Mouse (Mus musculus) hindbrain, embryonic 16.5 days (tissue): ENCODE results near the gene Cdc25b. TPM values are rescaled to one million over a fixed set of nuclear protein-coding genes. Genes with fewer than 3 reads are reported as not detected.

Experiments
- ATAC-seq: fragments of 200-750 bp; cut with Nextera tagmentation; 2 replicates; pipeline ENCODE4 v1.8.0; 2017; ENCODE audit warnings: moderate TSS enrichment, moderate library complexity
- H3K27ac ChIP-seq: fragments of 300-500 bp; sonication (generic); 2 replicates; pipeline ENCODE4 v1.5.1; 2014; ENCODE audit warnings: low read depth, mild to moderate bottlenecking, control low read depth, low read length, moderate library complexity
- H3K27me3 ChIP-seq: fragments of 300-500 bp; sonication (generic); replicated peaks from 2 replicates; pipeline ENCODE4 v1.6.1; 2014; ENCODE audit warnings: low read length; ENCODE audit not compliant: control insufficient read depth, insufficient read depth
- H3K36me3 ChIP-seq: fragments of 300-500 bp; sonication (generic); 2 replicates; pipeline ENCODE4 v1.6.1; 2014; ENCODE audit warnings: mild to moderate bottlenecking, low read length, moderate library complexity, mixed read lengths; ENCODE audit not compliant: control insufficient read depth, insufficient read depth
- H3K4me1 ChIP-seq: fragments of 300-500 bp; sonication (generic); 2 replicates; pipeline ENCODE4 v1.6.1; 2014; ENCODE audit warnings: low read depth, low read length; ENCODE audit not compliant: control insufficient read depth, insufficient read depth
- H3K4me2 ChIP-seq: fragments of 300-500 bp; sonication (generic); 2 replicates; pipeline ENCODE4 v1.6.1; 2014; ENCODE audit warnings: mild to moderate bottlenecking, low read length, control low read depth, moderate library complexity
- H3K4me3 ChIP-seq: fragments of 300-500 bp; sonication (generic); 2 replicates; pipeline ENCODE4 v1.5.1; 2014; ENCODE audit warnings: mild to moderate bottlenecking, low read length, control low read depth, moderate library complexity
- H3K9ac ChIP-seq: fragments of 300-500 bp; sonication (generic); 2 replicates; pipeline ENCODE4 v1.6.1; 2014; ENCODE audit warnings: low read depth, mild to moderate bottlenecking, control low read depth, low read length, moderate library complexity
- H3K9me3 ChIP-seq: fragments of 300-500 bp; sonication (generic); 2 replicates; pipeline ENCODE4 v1.6.1; 2014; ENCODE audit warnings: mild to moderate bottlenecking, low read length, moderate library complexity; ENCODE audit not compliant: control insufficient read depth
- WGBS: fragments of 180-500 bp; shearing (Covaris S2); extraction: QIAGEN DNeasy Blood & Tissue Kit; methylation state at CpG from one replicate; pipeline ENCODE4 v1.1.7; 2014; 5-methylcytosine and 5-hydroxymethylcytosine counted together
- polyA plus RNA-seq: library from polyadenylated mRNA; unstranded; fragments of >200 nt; fragmentation: Nextera tagmentation; extraction: Ambion mirVana; gene quantifications from 2 replicates; pipeline ENCODE4 v1.2.1, GENCODE M21; 2015

The Cdc25b gene
- polyA plus RNA-seq, 1 experiment from 2014 or later, result 22.8 TPM

DNA sequence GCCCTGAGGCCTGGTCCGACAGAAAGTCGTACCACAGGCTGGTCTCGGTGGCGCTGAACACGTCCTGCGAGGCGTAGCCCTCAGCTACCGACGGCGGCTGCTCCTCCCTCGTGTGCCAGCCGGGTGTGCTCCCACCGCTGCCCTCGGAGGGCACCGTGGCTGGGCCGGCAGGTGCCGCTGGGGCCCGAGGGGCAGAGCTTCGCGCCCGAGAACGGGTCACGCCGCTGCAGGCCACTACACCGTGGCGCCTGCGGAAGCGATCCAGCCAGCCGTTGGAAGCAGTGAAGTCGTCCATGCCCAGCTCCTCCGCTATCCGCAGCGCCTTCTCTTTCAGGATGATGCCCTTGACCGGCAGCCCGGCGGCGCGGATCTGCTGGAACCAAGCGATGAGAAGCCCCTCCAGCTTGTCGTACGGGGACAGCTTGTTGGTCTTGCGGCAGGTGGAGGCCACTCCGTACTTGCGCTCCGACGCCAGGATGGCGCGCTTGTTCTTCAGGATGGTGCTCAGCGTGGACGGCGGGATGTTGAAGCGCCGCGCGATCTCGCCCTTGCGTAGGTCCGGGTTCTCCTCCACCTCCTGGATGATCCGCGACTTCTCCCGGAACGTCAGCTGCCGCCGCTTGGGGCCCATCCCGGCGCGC lies 7.4 kb upstream of the Cdc25b start:
- Histone ChIP-seq H3K4me3 (peak overlapping the region; percentile 78), H3K27me3 (no peaks in the 10 kb centered on the region), H3K9ac (peak overlapping the region; percentile 88), H3K27ac (peak overlapping the region; percentile 97), H3K4me1 (peaks cover 35% of the 10 kb centered on the region), H3K9me3 (no peaks in the 10 kb centered on the region), H3K4me2 (peak overlapping the region; percentile 97), H3K36me3 (no peaks in the 10 kb centered on the region)
- under 1% methylated on average over 67 of the region's 67 CpGs for WGBS
- peak; percentile 62 for ATAC-seq

DNA sequence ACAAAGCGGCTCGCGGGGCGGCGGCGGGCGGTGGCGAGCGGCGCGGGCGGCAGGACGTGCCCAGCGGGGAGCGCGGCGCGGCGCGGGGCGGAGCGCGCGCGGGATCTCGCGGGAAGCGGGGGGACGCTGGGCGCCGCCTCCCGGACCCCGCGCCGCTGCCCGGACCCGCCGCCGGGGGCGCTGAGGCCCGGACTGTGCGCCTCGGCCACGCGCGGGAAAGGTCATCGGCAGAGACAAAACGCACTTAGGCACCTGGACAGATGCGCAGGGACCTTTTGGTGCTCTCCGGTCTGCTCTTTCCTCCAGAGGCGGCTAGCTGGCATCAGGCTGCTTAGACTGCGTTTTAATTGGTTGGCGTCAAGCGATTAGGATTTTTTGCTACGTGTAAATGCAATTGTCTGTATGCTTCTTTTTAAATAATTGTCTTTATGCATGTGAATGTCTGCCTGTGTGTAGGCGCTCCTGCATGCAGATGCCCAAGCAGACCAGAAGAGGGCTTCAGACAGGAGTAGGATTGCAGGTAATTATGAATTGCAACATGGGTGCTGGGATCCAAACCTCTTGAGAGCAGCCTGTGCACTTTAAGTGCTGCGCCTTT lies 6.7 kb upstream of the Cdc25b start, which contains the start of gene Cenpb:
Gene Cenpb (minus strand): TSS at position 78 of the 598 bp plus-strand sequence.
- no peaks in the 10 kb centered on the region for H3K36me3 ChIP-seq

DNA sequence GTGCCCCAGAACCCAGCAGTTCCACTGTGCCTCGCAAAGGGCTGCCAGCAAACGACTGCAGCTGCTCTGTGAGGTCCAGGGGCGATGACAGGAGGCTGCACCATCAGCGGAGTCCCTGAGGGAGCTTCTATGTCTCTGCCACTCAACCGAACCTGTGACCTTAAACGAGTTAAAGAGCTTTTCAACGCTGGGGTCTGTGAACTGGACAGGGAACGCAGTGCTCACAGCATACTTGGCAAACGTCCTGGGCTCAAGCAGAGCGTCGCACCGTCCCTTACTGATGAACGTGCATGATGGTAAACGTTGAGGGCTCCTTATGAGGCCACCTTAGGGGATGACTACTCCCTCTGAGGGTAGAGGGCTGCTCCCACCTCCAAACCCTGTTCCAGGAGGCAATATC lies 406 bp upstream of the Cdc25b start:
- Histone ChIP-seq H3K27ac (peak overlapping the region; percentile 61), H3K36me3 (no peaks in the 10 kb centered on the region), H3K9ac (peak overlapping the region; percentile 83), H3K4me3 (peak overlapping the region; percentile 73), H3K4me1 (peaks cover 25% of the 10 kb centered on the region), H3K27me3 (no peaks in the 10 kb centered on the region), H3K9me3 (no peaks in the 10 kb centered on the region), H3K4me2 (peak overlapping the region; percentile 96)
- under 1% methylated on average over 14 of the region's 14 CpGs for WGBS
- peak; percentile 3; the same call in 1 of the 2 replicates for ATAC-seq

More for the DNA sequence above, 6.7 kb upstream of the Cdc25b start, which contains the start of gene Cenpb:
- ATAC-seq, result peak; percentile 85
- Histone ChIP-seq H3K4me1 (peaks cover 30% of the 10 kb centered on the region), H3K4me2 (peak within 1 kb of the TSS; percentile 97), H3K9ac (peak within 1 kb of the TSS; percentile 88), H3K4me3 (peak within 1 kb of the TSS; percentile 78), H3K27me3 (no peaks in the 10 kb centered on the region), H3K27ac (peak within 1 kb of the TSS; percentile 97), H3K9me3 (no peaks in the 10 kb centered on the region)
- WGBS, result 3% methylated on average over 38 of the region's 57 CpGs

DNA sequence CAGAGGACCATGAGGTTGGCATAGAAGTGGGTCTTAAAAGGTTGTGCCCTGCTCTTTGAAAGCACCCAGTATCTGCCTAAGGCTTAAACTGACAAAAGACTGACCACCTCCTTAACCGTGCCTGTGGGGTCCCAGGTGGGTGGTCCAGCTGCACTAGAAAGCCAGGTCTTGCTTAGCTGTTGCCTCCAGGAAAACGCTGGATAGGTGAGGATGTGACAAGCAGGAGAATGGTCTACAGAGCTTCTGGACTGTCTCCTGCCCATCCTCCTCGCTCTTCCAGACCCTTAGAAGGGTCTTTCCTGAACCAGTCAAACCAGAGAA lies 813 bp downstream of the Cdc25b start:
- Histone ChIP-seq H3K9ac (peak overlapping the region; percentile 83), H3K4me1 (peaks cover 25% of the 10 kb centered on the region), H3K27ac (no peak overlapping the region; the same call in 1 of the 2 replicates), H3K9me3 (no peaks in the 10 kb centered on the region), H3K36me3 (no peaks in the 10 kb centered on the region), H3K27me3 (no peaks in the 10 kb centered on the region), H3K4me3 (peak overlapping the region; percentile 73), H3K4me2 (peak overlapping the region; percentile 96)
- ATAC-seq, result no peak
- 25% methylated on average over 3 of the region's 3 CpGs for WGBS

DNA sequence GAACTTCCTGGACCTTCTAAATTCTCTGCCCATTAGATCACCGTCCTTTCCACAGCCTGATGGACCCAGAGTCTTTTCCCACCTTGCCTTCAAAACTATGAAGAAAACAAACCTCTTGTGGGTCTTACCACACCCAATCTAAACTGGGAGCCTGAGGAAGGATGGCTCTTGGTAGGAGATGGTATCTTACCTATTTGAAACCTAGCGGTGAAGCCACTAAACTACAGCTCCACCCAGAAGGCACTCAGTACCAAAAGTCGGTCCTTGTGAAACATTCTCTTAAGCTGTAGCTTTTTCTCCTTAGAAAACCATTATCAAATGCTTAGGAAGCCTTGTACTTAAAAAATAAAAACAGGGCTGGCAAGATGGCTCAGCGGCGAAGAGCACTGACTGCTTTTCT lies 1.6 kb downstream of the Cdc25b start:
- no peak for ATAC-seq
- no peaks in the 10 kb centered on the region for H3K27me3 ChIP-seq
- peaks cover 25% of the 10 kb centered on the region for H3K4me1 ChIP-seq
- no peak overlapping the region for H3K4me3 ChIP-seq
- no peaks in the 10 kb centered on the region for H3K9me3 ChIP-seq
- H3K36me3 ChIP-seq, result 0 out of 2 replicates have a peak, but pooled peaks cover under 1% of the 10 kb centered on the region
- H3K4me2 ChIP-seq, result no peak overlapping the region; the same call in 1 of the 2 replicates
- 97% methylated on average over 5 of the region's 5 CpGs for WGBS
- H3K27ac ChIP-seq, result no peak overlapping the region
- no peak overlapping the region for H3K9ac ChIP-seq

DNA sequence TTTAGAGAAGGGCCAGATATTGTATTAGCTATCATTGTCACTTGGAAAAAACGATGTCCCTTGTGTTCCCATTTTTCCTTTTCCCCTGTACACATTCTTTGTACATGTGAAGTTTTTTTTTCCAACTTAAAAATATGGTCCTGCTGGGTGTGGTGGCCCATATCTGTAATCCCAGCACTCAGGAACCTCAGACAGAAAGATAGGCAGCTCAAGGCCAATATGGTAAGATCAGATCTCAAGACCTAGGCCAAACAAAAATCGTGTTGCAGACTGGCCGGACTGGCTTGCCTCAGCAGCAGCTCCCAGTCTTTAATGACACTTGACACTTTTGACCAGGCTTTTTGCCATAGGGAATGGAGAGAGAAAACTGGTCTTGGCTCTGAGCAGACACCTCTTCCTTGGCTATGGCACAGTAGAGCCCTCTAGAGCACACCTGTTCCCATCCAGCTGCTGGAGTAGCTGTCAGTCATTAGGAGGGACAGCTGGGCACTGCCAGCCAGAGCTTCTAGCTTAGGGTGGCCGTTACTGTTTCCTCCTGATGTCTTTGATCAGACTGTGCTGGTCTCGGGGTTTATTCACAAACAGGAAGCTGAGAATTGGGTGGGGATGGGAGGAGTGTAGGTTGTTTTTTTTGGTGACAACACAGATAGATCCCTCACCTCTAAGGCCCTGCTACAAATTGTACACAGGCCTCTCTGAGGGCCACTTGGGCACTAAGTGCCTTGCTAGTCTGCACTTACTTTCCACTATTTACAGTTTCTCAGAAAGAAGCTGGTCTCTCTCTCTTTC lies 3.0 kb downstream of the Cdc25b start:
- no peaks in the 10 kb centered on the region for H3K9me3 ChIP-seq
- H3K4me3 ChIP-seq, result no peak overlapping the region
- H3K9ac ChIP-seq, result 0 out of 2 replicates have a peak overlapping the region, but pooled peaks have one; percentile 29
- H3K4me2 ChIP-seq, result no peak overlapping the region
- peak overlapping the region; percentile 18; the same call in 1 of the 2 replicates for H3K27ac ChIP-seq
- peaks cover 8% of the 10 kb centered on the region; the same call in 1 of the 2 replicates for H3K36me3 ChIP-seq
- no peak for ATAC-seq
- H3K27me3 ChIP-seq, result no peaks in the 10 kb centered on the region
- H3K4me1 ChIP-seq, result peaks cover 25% of the 10 kb centered on the region
- WGBS, result 46% methylated on average over 5 of the region's 5 CpGs

DNA sequence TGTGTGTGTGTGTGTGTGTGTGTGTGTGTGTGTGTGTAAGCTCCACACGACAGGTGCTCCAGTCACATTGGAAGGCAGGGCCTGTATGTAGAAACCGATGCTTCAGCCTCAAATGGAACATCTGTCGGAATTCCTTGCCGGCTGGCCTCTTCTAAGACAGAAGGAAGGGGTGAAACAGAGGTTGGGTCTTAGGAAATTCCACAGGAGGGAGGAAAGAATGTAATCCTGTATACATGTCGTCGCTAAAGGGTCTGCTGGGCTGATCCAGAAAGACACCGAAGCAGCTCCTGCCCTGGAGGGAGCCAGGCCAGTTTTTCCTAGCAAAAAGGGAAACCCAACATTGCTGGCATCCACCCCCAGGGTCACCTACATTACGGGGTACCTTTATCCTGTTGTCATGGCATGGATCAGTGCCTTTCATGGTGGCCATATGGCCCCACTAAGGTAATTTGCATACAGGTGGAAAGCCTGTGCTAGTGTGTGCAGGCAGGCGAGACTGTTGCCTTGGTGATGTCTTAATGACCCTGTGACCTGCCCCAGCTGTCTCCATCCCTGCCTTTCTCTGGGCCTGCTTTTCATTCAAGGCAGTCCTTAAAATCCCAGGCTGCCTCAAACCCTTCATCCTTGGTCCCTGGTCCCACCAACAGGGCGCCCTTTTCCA lies 3.7 kb downstream of the Cdc25b start:
- H3K4me3 ChIP-seq, result no peak overlapping the region
- H3K36me3 ChIP-seq, result peaks cover 8% of the 10 kb centered on the region; the same call in 1 of the 2 replicates
- 15% methylated on average over 10 of the region's 10 CpGs for WGBS
- ATAC-seq, result peak; percentile 57
- H3K27me3 ChIP-seq, result no peaks in the 10 kb centered on the region
- no peak overlapping the region for H3K4me2 ChIP-seq
- H3K4me1 ChIP-seq, result peaks cover 25% of the 10 kb centered on the region
- H3K27ac ChIP-seq, result peak overlapping the region; percentile 7
- no peak overlapping the region for H3K9ac ChIP-seq
- no peaks in the 10 kb centered on the region for H3K9me3 ChIP-seq

DNA sequence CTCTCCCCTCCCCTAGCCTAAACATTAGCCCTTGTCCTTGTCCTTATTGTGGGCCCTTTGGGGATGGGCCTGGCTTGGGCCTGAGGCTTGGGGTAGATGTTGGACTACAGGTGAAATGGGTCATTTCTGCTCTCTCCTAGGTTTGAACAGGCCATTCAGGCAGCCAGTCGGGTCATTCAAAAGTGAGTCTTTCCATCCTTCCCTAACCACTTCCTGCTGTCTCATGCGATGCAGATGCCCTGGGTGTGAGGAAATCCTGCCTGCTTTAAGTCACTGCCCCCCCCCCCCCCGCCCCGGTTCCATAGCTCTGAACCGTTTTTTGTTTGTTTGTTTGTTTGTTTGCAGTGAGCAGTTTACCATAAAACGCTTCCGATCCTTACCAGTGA lies 4.2 kb downstream of the Cdc25b start:
- Histone ChIP-seq H3K4me2 (no peak overlapping the region), H3K9me3 (no peaks in the 10 kb centered on the region), H3K9ac (no peak overlapping the region), H3K4me1 (peaks cover 25% of the 10 kb centered on the region), H3K4me3 (no peak overlapping the region), H3K36me3 (peaks cover 8% of the 10 kb centered on the region; the same call in 1 of the 2 replicates), H3K27me3 (no peaks in the 10 kb centered on the region), H3K27ac (peak overlapping the region; percentile 7; the same call in 1 of the 2 replicates)
- WGBS, result 64% methylated on average over 7 of the region's 7 CpGs
- no peak for ATAC-seq
